Mouse (Mus musculus) heart, embryonic 14.5 days (tissue): ENCODE measurements at regions not wholly inside any gene's neighbourhood (a gene's known extent, or its start where the extent isn't known, plus 50 kb on each side); places are given as distances from the start of the nearest gene placed in this dataset.
A peak's percentile ranks its signal among the peaks of the same experiment; 100 is the strongest.

Experiments used
- ATAC-seq: fragments of 200-750 bp; cut with Nextera tagmentation; 2 replicates; pipeline ENCODE4 v1.8.0; 2017; ENCODE audit warnings: low read depth, moderate TSS enrichment; ENCODE audit not compliant: insufficient number of reproducible peaks, insufficient read depth, low FRiP score
- H3K27ac ChIP-seq, 2 experiments: fragments of 200-500 bp in 1 of 2; fragments of 300-500 bp in 1 of 2; sonication (generic) in 1 of 2; replicated peaks in 1 of 2; 2 replicates each; pipeline ENCODE4 v1.5.1; 2012 to 2014; ENCODE audit warnings: low read depth in 2 of 2, low read length in 2 of 2, control low read depth in 1 of 2, mild to moderate bottlenecking in 1 of 2, mixed read lengths in 1 of 2; ENCODE audit not compliant: control insufficient read depth in 1 of 2, insufficient read depth in 1 of 2
- H3K27me3 ChIP-seq: fragments of 300-500 bp; sonication (generic); 2 replicates; pipeline ENCODE4 v1.6.1; 2014; ENCODE audit warnings: mild to moderate bottlenecking, low read length, control low read depth; ENCODE audit not compliant: control insufficient read depth, insufficient read depth
- H3K36me3 ChIP-seq: fragments of 300-500 bp; sonication (generic); 2 replicates; pipeline ENCODE4 v1.6.1; 2014; ENCODE audit warnings: mild to moderate bottlenecking, control low read depth, low read length, mixed read lengths; ENCODE audit not compliant: control insufficient read depth, insufficient read depth
- H3K4me1 ChIP-seq, 2 experiments: fragments of 200-500 bp in 1 of 2; fragments of 300-500 bp in 1 of 2; sonication (generic) in 1 of 2; 2 replicates each; pipeline ENCODE4 v1.6.1; 2012 to 2014; ENCODE audit warnings: low read length in 2 of 2, control low read depth in 1 of 2, mixed read lengths in 1 of 2; ENCODE audit not compliant: control insufficient read depth in 2 of 2, insufficient read depth in 2 of 2
- H3K4me2 ChIP-seq: fragments of 300-500 bp; sonication (generic); 2 replicates; pipeline ENCODE4 v1.6.1; 2014; ENCODE audit warnings: mild to moderate bottlenecking, low read length
- H3K4me3 ChIP-seq, 2 experiments: fragments of 200-500 bp in 1 of 2; fragments of 300-500 bp in 1 of 2; sonication (generic) in 1 of 2; 2 replicates each; pipeline ENCODE4 v1.5.1; 2012 to 2014; ENCODE audit warnings: low read length in 2 of 2, mild to moderate bottlenecking in 2 of 2, control low read depth in 1 of 2, low read depth in 1 of 2, moderate library complexity in 1 of 2; ENCODE audit not compliant: control insufficient read depth in 1 of 2, insufficient read depth in 1 of 2
- H3K9ac ChIP-seq: fragments of 300-500 bp; sonication (generic); 2 replicates; pipeline ENCODE4 v1.6.1; 2014; ENCODE audit warnings: mild to moderate bottlenecking, low read length
- H3K9me3 ChIP-seq: fragments of 300-500 bp; sonication (generic); 2 replicates; pipeline ENCODE4 v1.6.1; 2016; ENCODE audit warnings: low read length, control low read depth; ENCODE audit not compliant: control insufficient read depth
- WGBS: fragments of 180-500 bp; shearing (Covaris S2); extraction: QIAGEN DNeasy Blood & Tissue Kit; methylation state at CpG from one replicate; pipeline ENCODE4 v1.1.7; 2014; 5-methylcytosine and 5-hydroxymethylcytosine counted together

DNA sequence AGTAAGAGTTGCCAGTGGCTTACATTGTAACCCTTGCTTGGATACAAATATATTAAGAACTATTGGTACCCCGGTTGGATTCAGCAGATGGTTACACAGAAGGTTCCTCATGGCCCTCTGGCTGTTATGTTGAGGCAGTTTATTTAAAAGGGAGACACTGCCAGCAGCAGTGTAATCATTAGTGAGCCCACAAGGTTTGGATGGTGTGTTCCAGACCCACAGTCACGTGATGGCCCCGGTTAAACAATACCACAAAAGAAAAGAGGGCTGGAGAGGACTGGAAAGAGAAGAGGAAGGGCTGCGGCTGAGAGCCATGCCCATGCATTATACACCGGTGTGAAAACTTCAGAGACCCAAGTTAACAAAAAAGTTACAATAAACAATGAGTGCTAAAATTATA lies 392.4 kb upstream of the Pmfbp1 start:
- no peak overlapping the region for H3K4me2 ChIP-seq
- H3K27me3 ChIP-seq = no peaks in the 10 kb centered on the region
- no peaks in the 10 kb centered on the region for H3K9me3 ChIP-seq
- H3K36me3 ChIP-seq = no peaks in the 10 kb centered on the region
- no peak overlapping the region for H3K9ac ChIP-seq
- 91% methylated on average over 5 of the region's 5 CpGs for WGBS
- peaks cover 8 to 21% of the 10 kb centered on the region in 2 experiments for H3K4me1 ChIP-seq
- no peak overlapping the region for H3K27ac ChIP-seq
- no peak for ATAC-seq
- H3K4me3 ChIP-seq = no peak overlapping the region

DNA sequence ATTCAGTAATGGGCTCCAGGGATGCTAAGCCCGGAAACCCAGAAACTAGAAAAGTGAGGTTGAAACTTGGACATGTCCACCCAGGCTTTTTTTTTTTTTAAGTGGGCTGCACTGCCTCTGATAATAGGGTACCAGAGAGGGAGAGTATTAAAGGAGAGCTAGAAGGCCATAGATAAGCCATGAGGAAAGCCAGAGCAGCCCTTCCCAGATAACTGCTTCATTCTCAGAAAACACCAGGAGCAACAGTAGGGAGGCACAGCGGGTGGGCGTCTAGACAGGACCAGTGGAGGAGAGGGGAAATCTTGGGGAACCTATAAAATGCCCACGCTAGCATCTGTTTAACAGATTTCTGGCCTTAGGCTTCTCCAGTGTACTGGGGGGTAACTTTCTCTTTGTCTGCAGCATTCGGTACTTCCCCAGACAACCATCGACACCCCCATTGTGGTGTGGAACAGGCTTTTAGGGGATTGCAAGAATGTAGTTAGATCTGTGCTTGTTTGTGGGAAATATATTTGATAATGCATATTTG lies 389.0 kb upstream of the Pmfbp1 start:
- Histone ChIP-seq H3K27ac (peak overlapping the region; percentile 72 to 73), H3K4me1 (peaks cover 11 to 25% of the 10 kb centered on the region in 2 experiments), H3K4me3 (peak overlapping the region in 1 of 2 experiments; percentile 35; a peak in 2 of 4 replicates), H3K9me3 (no peaks in the 10 kb centered on the region), H3K4me2 (peak overlapping the region; percentile 72), H3K27me3 (no peaks in the 10 kb centered on the region), H3K9ac (no peak overlapping the region), H3K36me3 (no peaks in the 10 kb centered on the region)
- 10% methylated on average over 6 of the region's 6 CpGs for WGBS
- peak; percentile 75 for ATAC-seq

DNA sequence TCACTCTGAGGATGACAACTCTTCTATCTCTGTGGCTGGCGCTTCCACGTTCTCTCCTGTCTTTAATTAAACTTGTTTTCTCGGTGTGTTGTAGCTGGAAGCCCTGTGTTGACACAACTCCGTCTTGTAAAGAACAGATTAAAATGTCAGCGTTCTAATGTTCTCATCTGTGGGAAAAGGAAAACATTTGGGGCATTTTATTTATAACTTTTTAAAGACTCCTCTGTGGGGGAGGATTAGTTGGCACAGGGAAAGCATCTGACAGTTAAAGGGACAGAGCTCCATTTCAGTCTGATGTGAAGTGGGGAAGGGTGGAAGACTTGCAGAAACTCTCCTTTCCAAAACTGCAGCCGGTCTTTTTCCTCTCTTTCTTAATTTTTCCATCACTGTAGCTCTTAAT lies 388.1 kb upstream of the Pmfbp1 start:
- H3K4me3 ChIP-seq = peak overlapping the region; percentile 7 to 35; a peak in 3 of 4 replicates
- H3K4me2 ChIP-seq = peak overlapping the region; percentile 72
- no peaks in the 10 kb centered on the region for H3K27me3 ChIP-seq
- WGBS = 4% methylated on average over 6 of the region's 6 CpGs
- no peaks in the 10 kb centered on the region for H3K36me3 ChIP-seq
- peak overlapping the region; percentile 45; the same call in 1 of the 2 replicates for H3K9ac ChIP-seq
- ATAC-seq = no peak
- peaks cover 11 to 25% of the 10 kb centered on the region in 2 experiments for H3K4me1 ChIP-seq
- H3K9me3 ChIP-seq = no peaks in the 10 kb centered on the region
- H3K27ac ChIP-seq = peak overlapping the region; percentile 45 to 72

DNA sequence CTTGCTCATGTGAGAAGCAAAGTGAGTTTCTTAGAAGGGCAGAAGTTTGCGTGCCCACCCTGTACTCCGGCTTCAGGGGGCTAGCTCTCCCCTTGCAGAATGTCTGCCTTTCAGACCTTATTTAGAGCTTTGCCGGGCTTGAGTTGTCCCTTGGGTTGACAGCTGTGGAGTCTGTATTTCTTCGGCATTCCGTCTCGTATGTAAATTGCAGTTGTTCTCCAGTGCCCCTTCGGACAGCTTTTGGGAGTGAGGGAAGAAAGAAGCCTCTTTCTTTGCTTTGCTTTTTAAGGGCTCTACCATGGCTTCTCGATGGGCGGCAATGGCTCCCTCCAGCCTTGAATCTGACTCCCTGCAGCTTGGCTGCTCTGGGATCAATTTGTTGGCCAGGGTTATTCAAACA lies 386.9 kb upstream of the Pmfbp1 start:
- 68% methylated on average over 9 of the region's 9 CpGs for WGBS
- Histone ChIP-seq H3K27ac (no peak overlapping the region; a peak in 2 of 4 replicates), H3K36me3 (no peaks in the 10 kb centered on the region), H3K4me1 (peaks cover 11 to 25% of the 10 kb centered on the region in 2 experiments), H3K4me2 (no peak overlapping the region), H3K27me3 (no peaks in the 10 kb centered on the region), H3K4me3 (no peak overlapping the region), H3K9ac (no peak overlapping the region), H3K9me3 (no peaks in the 10 kb centered on the region)
- ATAC-seq = no peak

DNA sequence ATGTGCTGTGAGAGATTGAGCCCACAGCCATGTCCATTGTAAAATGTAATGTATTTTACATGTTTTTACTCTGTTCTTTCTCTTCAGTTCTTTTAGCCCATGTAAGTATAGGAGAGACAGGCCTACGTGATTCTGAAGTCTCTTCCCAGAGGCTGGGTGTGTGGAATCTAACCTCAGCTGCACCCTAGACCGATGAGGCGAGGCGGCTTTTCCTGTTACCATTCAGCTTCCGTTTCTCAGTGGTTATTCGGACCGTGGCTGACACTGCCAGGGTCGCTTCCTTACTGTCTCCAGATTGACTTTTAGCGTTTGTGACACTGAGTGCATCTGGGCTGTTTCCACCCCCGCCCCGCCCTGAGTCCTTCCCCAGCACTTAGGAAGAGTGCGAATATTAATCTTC lies 386.1 kb upstream of the Pmfbp1 start:
- Histone ChIP-seq H3K27ac (0 out of 4 replicates have a peak overlapping the region, but pooled peaks of 1 of the 2 experiments have one; percentile 3), H3K36me3 (no peaks in the 10 kb centered on the region), H3K4me2 (no peak overlapping the region; the same call in 1 of the 2 replicates), H3K4me1 (peaks cover 11 to 25% of the 10 kb centered on the region in 2 experiments), H3K9me3 (no peaks in the 10 kb centered on the region), H3K4me3 (no peak overlapping the region), H3K9ac (no peak overlapping the region), H3K27me3 (no peaks in the 10 kb centered on the region)
- WGBS = 69% methylated on average over 12 of the region's 12 CpGs
- ATAC-seq = no peak

DNA sequence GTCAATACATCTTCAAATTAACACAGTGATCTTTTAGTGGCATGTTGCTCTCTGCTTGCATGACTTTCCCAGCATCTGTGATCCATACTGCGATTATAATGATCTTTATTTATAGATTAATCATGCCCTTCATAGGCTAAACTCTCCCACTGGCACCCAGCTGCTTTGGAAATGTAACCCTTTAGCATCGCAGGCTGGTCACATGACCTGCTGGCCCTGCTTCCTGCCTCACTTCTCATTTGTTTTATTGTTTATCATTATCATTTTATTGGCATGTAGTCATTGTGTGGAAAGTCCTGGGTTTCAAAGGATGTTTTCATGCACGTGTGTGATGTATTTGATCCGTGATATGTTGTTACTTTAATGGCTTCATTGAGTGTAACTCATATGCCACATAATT lies 384.4 kb upstream of the Pmfbp1 start:
- ATAC-seq = no peak
- no peak overlapping the region for H3K9ac ChIP-seq
- no peaks in the 10 kb centered on the region for H3K9me3 ChIP-seq
- no peak overlapping the region for H3K4me2 ChIP-seq
- H3K4me1 ChIP-seq = peaks cover 11 to 24% of the 10 kb centered on the region in 2 experiments
- 86% methylated on average over 4 of the region's 4 CpGs for WGBS
- H3K27ac ChIP-seq = no peak overlapping the region
- H3K4me3 ChIP-seq = no peak overlapping the region
- H3K27me3 ChIP-seq = no peaks in the 10 kb centered on the region
- no peaks in the 10 kb centered on the region for H3K36me3 ChIP-seq

DNA sequence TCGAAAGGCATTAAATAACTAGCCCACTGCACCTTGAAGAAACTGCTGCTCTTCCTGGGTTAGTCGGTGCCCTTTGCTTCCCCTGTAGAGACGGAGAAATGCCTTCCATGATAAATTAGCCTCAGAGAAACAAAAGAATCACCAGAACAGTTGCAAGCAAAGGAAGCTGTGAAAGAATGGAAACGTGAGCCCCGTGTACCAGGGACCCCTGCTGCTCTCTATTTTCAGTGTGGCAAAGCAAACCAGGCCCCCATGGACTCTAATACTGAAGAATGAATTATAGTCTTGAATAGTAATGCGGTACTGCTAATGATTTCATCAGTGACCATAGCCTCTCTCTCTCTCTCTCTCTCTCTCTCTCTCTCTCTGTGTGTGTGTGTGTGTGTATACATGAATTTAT lies 372.1 kb upstream of the Pmfbp1 start:
- H3K27ac ChIP-seq = no peak overlapping the region
- H3K27me3 ChIP-seq = no peaks in the 10 kb centered on the region
- H3K4me2 ChIP-seq = no peak overlapping the region
- no peaks in the 10 kb centered on the region for H3K36me3 ChIP-seq
- no peak overlapping the region for H3K9ac ChIP-seq
- 0 out of 2 replicates have a peak, but pooled peaks cover 4% of the 10 kb centered on the region for H3K9me3 ChIP-seq
- H3K4me3 ChIP-seq = no peak overlapping the region
- 61% methylated on average over 6 of the region's 6 CpGs for WGBS
- H3K4me1 ChIP-seq = no peaks in the 10 kb centered on the region
- no peak for ATAC-seq
